Mouse (Mus musculus): ENCODE measurements around the gene Aars2. TPM values are rescaled to one million over a fixed set of nuclear protein-coding genes. Genes with fewer than 3 reads are reported as not detected.

The Aars2 gene
- polyA plus RNA-seq, 1 experiment = 16.0 TPM

DNA sequence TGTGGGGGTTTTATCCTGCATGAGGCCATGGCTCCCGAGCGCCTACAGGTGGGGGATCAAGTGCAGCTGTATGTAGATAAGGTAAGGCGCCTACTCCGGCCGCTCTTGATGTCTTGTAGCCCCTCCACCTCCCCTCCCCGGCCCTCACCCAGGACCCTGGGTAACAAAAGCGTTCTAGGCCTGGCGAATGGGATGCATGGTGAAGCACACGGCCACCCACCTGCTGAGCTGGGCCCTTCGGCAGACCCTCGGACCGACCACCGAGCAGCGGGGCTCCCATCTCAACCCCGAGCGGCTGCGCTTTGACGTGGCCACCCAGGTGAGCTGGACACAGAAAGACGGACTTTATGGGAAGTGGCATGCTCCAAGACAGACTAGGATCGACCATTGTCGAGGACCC is 10.5 kb downstream of the Aars2 start:
- Histone ChIP-seq H3K4me1 (ENCODE audit: control insufficient read depth, insufficient read depth, insufficient read length, low read length) (no peaks in the 10 kb centered on the region), H3K27ac (replicated peaks; ENCODE audit: low read depth, low read length) (no peak overlapping the region), H3K4me3 (ENCODE audit: insufficient read depth, low read depth, low read length) (no peak overlapping the region)

DNA sequence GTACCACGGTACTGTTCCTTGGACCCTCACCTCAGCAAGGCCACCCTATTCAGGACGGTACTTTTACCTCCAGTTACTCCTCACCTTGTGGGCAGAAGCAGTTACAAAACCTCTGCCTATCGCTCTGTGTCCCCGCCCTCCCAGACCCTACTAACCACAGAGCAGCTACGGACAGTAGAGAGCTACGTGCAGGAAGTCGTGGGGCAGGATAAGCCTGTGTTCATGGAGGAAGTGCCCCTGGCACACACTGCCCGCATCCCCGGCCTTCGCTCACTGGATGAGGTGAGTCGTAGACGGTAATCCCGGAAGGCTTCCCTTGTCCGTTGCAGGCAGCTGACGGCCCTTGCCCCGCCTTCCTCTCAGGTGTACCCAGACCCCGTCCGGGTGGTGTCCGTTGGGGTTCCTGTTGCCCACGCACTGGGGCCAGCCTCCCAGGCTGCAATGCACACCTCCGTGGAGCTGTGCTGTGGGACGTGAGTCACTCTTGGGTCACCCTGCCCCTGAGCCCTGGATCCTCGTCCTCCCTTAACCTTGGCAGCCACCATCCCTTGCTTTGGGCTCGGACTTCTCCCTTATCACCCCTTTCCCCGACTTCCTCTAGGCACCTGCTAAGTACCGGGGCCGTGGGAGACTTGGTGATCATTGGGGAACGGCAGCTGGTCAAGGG is 11.0 kb downstream of the Aars2 start:
- Histone ChIP-seq H3K4me3 (ENCODE audit: insufficient read depth, low read depth, low read length) (no peak overlapping the region), H3K27ac (replicated peaks; ENCODE audit: low read depth, low read length) (no peak overlapping the region), H3K4me1 (ENCODE audit: control insufficient read depth, insufficient read depth, insufficient read length, low read length) (no peaks in the 10 kb centered on the region)

DNA sequence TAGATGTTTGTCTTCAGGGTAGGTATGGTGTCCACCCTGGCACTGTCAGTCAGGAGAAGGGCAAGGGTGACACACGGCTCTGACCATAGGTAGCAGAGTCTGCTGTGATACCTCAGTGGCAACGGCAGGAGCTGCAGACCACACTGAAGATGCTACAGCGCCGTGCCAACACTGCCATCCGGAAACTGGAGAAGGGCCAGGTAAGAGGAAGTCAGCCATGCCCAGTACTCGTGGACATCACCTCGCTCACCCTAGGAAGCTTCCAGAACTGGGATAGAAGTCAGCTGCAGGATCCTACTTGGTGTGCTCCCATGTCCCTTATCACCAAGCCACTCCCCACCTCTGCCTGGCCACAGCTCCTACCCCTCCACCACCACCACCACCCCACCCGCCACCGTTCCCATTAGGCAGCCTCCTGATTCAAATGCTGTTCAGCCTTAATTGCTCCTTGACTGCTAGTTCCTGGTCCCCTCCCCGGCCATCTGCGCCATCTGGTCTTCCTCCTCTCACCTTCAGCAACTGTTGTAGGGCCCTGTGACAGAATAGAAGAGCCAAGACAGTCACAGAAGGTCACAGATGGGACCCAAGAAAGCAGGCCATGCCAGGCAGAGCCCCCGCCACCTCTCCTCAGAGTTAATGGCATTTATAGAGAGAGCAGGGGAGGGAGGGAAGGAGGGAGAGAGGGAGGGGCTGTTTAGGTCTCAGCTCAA is 12.3 kb downstream of the Aars2 start:
- Histone ChIP-seq H3K4me3 (ENCODE audit: insufficient read depth, low read depth, low read length) (no peak overlapping the region), H3K27ac (replicated peaks; ENCODE audit: low read depth, low read length) (no peak overlapping the region), H3K4me1 (ENCODE audit: control insufficient read depth, insufficient read depth, insufficient read length, low read length) (no peaks in the 10 kb centered on the region)

DNA sequence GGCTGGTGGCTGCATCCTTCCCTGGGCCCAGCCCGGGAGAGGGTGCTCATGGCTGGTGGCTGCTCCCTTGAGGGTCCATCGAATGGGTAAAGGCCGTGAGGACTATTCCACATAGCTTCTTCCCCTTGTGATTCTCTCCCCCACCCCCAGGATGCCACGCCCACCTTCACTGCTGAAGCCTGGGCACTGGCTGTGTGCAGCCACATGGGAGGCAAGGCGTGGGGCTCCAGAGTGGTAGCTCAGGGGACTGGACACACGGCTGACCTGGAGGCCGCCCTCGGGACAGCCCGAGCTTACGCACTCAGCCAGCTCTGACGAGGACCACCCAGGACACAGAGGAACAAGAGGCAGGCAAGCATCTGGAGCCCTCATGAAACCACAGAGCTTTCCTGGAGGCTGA is 13.5 kb downstream of the Aars2 start:
- Histone ChIP-seq H3K27ac (replicated peaks; ENCODE audit: low read depth, low read length) (no peak overlapping the region), H3K4me1 (ENCODE audit: control insufficient read depth, insufficient read depth, insufficient read length, low read length) (no peaks in the 10 kb centered on the region), H3K4me3 (ENCODE audit: insufficient read depth, low read depth, low read length) (no peak overlapping the region)

DNA sequence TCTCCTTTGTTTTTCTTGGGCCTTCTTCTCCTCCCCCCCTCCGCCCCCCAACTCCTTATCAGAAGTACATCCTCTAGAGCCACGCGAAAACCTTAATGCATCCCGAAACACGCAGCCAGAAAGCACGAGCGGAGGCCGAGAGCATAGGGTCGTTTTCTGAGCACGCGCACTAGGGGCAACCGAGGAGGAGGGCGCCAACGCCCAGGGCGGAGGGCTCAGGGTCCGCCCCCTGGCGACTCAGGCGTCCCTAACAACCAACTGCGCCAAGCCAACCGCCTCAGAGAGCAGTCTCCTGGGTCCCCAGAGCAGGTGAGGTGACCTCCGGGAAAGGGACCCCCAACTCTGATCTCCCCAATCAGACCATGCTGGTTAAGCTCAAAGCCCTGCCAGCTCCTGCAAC is 16.6 kb downstream of the Aars2 start, which contains the start of gene Tcte1:
TSS of gene Tcte1 (plus strand) at position 172 of the 400 bp plus-strand sequence.
- no peak within 1 kb of the TSS for H3K27ac ChIP-seq (replicated peaks; ENCODE audit: low read depth, low read length)
- H3K4me1 ChIP-seq (ENCODE audit: control insufficient read depth, insufficient read depth, insufficient read length, low read length) = no peaks in the 10 kb centered on the region
- no peak within 1 kb of the TSS for H3K4me3 ChIP-seq (ENCODE audit: insufficient read depth, low read depth, low read length)

DNA sequence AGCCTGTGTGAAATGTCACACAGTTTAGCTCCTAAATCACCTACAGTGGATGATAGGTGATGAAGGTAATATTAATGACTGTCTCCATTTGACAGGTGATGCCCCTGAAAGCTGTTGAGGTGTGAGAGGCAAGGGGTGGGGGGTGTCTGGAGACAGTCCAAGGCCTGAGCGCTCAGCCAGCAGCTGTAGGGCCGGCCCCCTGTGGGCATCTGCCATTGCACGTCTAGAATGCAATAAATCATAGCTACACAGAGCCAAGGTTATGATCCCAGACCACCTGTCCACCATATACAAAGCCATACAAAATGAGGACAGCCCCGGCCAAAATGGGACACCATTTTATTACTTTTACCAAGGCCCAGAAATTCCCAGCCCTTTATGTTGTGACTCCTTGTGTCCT is 18.3 kb downstream of the Aars2 start:
- no peak overlapping the region for H3K4me3 ChIP-seq (ENCODE audit: insufficient read depth, low read depth, low read length)
- H3K4me1 ChIP-seq (ENCODE audit: control insufficient read depth, insufficient read depth, insufficient read length, low read length) = no peaks in the 10 kb centered on the region
- no peak overlapping the region for H3K27ac ChIP-seq (replicated peaks; ENCODE audit: low read depth, low read length)

DNA sequence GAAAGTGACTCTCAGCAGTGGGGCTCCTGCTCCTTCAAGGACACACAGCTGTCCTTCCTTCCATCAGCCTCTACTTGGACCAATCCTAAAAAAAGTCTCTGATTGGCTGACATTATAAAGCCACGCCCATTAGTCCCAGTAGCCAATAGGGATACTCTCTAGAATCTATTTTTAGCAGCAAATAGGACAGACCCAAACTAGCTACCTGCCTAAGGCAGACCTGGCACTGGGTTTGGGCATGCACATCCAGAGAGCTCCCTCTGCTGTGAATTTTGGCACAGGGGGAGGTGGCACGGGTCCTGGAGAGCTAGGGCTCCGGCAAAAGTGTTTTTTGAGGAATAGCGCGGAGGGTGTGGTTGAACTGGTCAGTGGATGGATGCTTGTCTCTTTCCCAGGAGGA is 19.9 kb downstream of the Aars2 start:
- Histone ChIP-seq H3K27ac (replicated peaks; ENCODE audit: low read depth, low read length) (no peak overlapping the region), H3K4me1 (ENCODE audit: control insufficient read depth, insufficient read depth, insufficient read length, low read length) (no peaks in the 10 kb centered on the region), H3K4me3 (ENCODE audit: insufficient read depth, low read depth, low read length) (no peak overlapping the region)

DNA sequence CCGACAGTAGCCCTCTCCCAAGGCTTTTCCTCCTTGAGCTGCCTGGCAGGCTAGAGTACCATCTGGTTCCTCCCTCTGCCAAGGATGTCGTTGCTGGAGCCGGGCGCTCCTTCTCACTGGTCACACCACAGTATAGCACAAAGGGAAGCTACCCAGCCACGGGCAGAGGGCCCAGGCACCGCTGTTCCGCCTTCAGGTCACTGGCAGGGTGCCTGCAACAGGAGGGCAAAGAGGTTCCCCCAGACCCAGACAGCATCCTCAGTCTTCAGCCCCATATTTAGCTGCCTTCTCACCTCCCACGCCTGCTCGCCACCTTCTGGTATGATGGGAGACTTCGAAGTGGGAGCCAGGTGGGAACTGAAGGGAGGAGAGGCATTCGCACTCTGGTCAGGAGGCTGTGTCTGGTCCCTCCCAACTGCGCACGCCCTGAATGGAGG is 23.7 kb downstream of the Aars2 start:
- no peak overlapping the region for H3K27ac ChIP-seq (replicated peaks; ENCODE audit: low read depth, low read length)
- H3K4me3 ChIP-seq (ENCODE audit: insufficient read depth, low read depth, low read length) = no peak overlapping the region
- H3K4me1 ChIP-seq (ENCODE audit: control insufficient read depth, insufficient read depth, insufficient read length, low read length) = no peaks in the 10 kb centered on the region

DNA sequence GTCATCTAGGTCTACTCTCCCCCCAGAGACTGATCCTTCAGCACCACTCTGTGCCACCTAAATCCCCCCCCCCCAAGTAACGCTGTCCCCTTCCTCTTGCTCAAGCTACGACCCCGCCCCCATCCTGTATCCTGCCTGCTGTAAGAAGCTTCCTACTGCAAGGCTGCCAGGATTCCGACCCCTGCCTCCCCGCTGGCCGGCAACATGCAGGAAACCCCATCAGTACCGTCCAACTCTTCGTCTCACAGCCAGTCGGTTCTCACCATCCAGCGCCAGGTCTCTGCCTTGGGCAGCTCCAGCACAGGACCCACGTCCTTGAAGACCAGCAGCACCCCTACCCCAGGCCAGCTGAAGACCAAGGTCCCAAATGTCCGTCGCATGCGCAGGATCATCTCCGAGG is 26.3 kb downstream of the Aars2 start:
- Histone ChIP-seq H3K27ac (replicated peaks; ENCODE audit: low read depth, low read length) (no peak overlapping the region), H3K4me3 (ENCODE audit: insufficient read depth, low read depth, low read length) (no peak overlapping the region), H3K4me1 (ENCODE audit: control insufficient read depth, insufficient read depth, insufficient read length, low read length) (no peaks in the 10 kb centered on the region)

DNA sequence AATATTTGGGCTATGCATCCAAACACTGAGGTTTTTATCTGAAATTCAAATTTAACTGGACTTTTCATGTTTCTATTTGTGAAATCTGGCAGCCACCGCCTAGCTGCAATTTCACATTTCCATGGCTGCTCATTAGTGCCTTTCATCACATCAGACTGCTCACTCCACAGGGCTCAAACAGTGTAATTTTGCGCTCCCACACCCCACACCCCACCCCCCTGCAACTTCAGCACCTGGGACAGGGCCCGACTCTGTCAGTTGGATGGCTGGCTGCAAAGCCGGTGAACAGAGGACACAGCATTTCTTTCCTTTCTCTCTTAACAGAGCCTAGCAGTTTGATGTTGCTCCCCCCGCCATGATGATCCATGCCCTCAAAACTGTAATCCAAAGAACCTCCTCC is 29.6 kb downstream of the Aars2 start:
- Histone ChIP-seq H3K4me1 (ENCODE audit: control insufficient read depth, insufficient read depth, insufficient read length, low read length) (no peaks in the 10 kb centered on the region), H3K4me3 (ENCODE audit: insufficient read depth, low read depth, low read length) (no peak overlapping the region), H3K27ac (replicated peaks; ENCODE audit: low read depth, low read length) (no peak overlapping the region)

DNA sequence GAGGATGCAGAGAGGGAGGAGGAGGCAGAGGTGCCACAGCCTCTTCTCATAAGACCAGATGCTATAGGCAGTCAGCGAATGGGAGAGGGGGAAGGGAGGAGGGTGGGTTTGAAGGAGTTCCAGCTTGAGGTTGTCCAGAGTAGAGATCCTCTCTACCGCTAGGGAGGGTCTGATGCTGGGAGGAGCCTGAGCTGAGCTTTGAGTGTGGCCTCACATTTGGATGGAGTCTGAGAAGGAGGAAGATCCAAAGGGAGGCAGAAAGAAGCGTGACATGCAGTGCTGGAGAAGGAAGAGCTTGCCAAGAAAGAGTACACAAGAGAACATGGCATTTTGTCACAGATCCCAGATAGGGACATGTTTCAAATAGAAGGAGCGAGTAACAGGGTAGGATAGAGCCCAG is 31.8 kb downstream of the Aars2 start:
- H3K27ac ChIP-seq (replicated peaks; ENCODE audit: low read depth, low read length) = no peak overlapping the region
- H3K4me1 ChIP-seq (ENCODE audit: control insufficient read depth, insufficient read depth, insufficient read length, low read length) = no peaks in the 10 kb centered on the region
- H3K4me3 ChIP-seq (ENCODE audit: insufficient read depth, low read depth, low read length) = no peak overlapping the region

DNA sequence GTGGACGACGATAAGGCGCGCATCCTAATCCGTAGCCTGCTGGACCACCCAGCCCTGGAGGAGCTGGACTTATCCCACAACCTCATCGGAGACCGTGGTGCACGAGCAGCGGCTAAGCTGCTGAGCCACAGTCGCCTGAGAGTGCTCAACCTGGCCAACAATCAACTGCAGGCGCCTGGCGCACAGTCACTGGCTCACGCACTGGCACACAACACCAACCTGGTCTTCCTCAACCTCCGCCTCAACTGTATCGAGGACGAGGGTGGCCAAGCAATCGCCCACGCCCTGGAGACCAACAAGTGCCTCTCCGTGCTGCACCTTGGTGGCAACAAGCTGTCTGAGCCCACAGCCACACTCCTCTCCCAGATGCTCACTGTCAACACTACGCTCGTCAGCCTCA is 33.0 kb downstream of the Aars2 start:
- Histone ChIP-seq H3K4me3 (ENCODE audit: insufficient read depth, low read depth, low read length) (no peak overlapping the region), H3K27ac (replicated peaks; ENCODE audit: low read depth, low read length) (no peak overlapping the region), H3K4me1 (ENCODE audit: control insufficient read depth, insufficient read depth, insufficient read length, low read length) (no peaks in the 10 kb centered on the region)

DNA sequence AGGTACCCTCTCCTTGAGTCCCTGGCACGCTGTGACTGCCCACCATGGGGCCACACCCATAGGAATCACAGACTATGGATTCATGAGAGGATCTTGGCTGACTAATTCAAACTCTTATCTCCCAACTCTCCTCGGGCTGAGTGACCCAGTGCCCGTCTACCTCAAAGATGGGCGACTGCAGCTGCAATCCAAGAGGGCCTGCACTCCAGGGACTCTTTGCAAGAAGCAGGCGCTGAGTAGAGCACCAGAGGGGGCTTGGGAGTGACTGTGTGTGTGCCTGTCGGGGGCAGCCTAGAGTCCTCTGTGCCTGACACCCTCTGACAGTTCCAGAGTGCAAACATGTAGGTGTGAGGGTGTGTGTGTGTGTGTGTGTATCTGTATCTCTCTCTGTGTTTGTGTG is 35.5 kb downstream of the Aars2 start:
- Histone ChIP-seq H3K4me1 (ENCODE audit: control insufficient read depth, insufficient read depth, insufficient read length, low read length) (no peaks in the 10 kb centered on the region), H3K27ac (replicated peaks; ENCODE audit: low read depth, low read length) (no peak overlapping the region), H3K4me3 (ENCODE audit: insufficient read depth, low read depth, low read length) (no peak overlapping the region)

DNA sequence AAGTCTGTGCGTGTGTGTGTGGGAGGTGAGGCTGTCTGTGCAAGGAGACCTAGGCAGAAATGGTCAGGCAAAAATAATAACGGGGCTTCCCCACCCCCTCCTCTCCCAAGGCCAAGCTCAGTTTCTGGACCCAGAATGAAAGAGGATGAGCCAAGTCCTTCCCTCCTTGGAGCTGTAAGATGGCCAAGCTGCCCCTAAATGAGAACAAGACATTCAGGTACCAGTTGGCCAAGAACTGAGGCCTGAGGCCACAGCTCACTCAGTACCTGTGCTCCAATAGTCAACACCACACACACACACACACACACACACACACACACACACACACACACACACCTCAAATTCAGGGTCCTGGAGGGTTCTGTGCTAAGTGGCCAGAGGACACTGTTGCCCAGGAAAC is 36.1 kb downstream of the Aars2 start:
- Histone ChIP-seq H3K27ac (replicated peaks; ENCODE audit: low read depth, low read length) (no peak overlapping the region), H3K4me1 (ENCODE audit: control insufficient read depth, insufficient read depth, insufficient read length, low read length) (no peaks in the 10 kb centered on the region)

DNA sequence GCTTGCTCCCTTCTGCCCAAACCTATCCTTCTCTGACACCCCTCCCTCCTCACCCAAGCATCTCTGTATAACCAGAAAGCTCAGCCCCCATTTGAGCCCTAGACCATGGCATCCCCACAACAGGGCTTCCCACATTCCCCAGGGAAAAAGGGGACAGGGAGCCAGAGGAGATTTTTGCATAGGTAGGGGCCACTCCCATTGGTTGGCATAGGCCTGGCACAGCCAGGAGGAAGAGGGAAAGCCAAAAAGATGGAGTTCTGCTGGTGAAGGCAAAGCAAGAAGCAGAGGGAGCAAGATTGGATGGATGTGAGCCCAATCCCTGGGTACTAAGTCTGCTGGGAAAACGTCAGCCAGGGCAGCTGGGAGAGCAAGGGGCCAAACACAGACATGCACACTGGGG is 36.5 kb downstream of the Aars2 start:
- Histone ChIP-seq H3K4me3 (ENCODE audit: insufficient read depth, low read depth, low read length) (no peak overlapping the region), H3K27ac (replicated peaks; ENCODE audit: low read depth, low read length) (no peak overlapping the region), H3K4me1 (ENCODE audit: control insufficient read depth, insufficient read depth, insufficient read length, low read length) (no peaks in the 10 kb centered on the region)

More for the DNA sequence above, 36.1 kb downstream of the Aars2 start:
- no peak overlapping the region for H3K4me3 ChIP-seq (ENCODE audit: insufficient read depth, low read depth, low read length)
